Mouse (Mus musculus) stomach, postnatal 0 days (tissue): ENCODE measurements around the gene Unc45b.

Source experiments
- CTCF ChIP-seq: IDR thresholded peaks from 2 replicates; pipeline ENCODE4 v1.5.1; 2016; ENCODE audit warnings: antibody characterized with exemption, low read depth, mild to moderate bottlenecking, moderate library complexity
- EP300 ChIP-seq: optimal IDR thresholded peaks from 2 replicates; pipeline ENCODE3; 2016; ENCODE audit warnings: antibody characterized with exemption

DNA sequence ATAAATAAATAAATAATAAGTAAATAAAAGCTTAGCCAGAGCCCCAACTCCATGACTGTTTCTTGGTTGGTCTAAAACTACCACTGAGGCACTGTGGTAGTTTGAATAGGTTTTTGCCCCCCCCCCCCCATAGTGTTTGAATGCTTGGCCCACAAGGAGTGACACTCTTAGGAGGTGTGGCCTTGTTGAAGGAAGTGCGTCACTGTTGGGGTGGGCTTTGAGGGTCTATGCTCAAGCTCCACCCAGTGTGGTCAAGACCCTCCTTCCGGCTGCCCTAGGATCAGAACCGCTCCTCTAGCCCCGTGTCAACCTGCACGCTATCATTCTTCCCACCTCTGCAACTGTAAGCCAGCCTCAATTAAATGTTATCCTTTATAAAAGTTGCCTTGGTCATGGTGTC lies 34.7 kb upstream of the Unc45b start:
- no peak for TF ChIP-seq EP300
- TF ChIP-seq CTCF: no peak
